Mouse (Mus musculus) myocyte (in vitro differentiated cells): ENCODE data around the gene Mpc1.

ENCODE experiments used
- CEBPB ChIP-seq: IDR thresholded peaks from 2 replicates; pipeline ENCODE4 v1.6.1; 2011; ENCODE audit warnings: mild to moderate bottlenecking, moderate library complexity; ENCODE audit not compliant: poor library complexity, insufficient read depth, severe bottlenecking
- MAX ChIP-seq: IDR thresholded peaks from one replicate; pipeline ENCODE4 v1.6.1; 2011; ENCODE audit warnings: low read depth, mild to moderate bottlenecking, control low read depth
- POLR2A ChIP-seq: IDR thresholded peaks from one replicate; pipeline ENCODE4 v1.6.1; 2011; ENCODE audit warnings: low read depth, mild to moderate bottlenecking, control low read depth, moderate library complexity; ENCODE audit not compliant: insufficient read length
- POLR2AphosphoS2 ChIP-seq: IDR thresholded peaks from one replicate; pipeline ENCODE4 v1.6.1; 2011; ENCODE audit warnings: low read depth, control low read depth; ENCODE audit not compliant: insufficient read length
- REST ChIP-seq: IDR thresholded peaks from one replicate; pipeline ENCODE4 v1.6.1; 2011; ENCODE audit warnings: mild to moderate bottlenecking, control low read depth, moderate library complexity; ENCODE audit not compliant: insufficient read depth, insufficient read length
- TCF12 ChIP-seq: IDR thresholded peaks from one replicate; pipeline ENCODE4 v1.6.1; 2011; ENCODE audit warnings: mild to moderate bottlenecking, control low read depth; ENCODE audit not compliant: poor library complexity, insufficient read depth, severe bottlenecking
- USF1 ChIP-seq: IDR thresholded peaks from one replicate; pipeline ENCODE4 v1.6.1; 2011; ENCODE audit warnings: low read depth, mild to moderate bottlenecking, control low read depth, moderate library complexity

DNA sequence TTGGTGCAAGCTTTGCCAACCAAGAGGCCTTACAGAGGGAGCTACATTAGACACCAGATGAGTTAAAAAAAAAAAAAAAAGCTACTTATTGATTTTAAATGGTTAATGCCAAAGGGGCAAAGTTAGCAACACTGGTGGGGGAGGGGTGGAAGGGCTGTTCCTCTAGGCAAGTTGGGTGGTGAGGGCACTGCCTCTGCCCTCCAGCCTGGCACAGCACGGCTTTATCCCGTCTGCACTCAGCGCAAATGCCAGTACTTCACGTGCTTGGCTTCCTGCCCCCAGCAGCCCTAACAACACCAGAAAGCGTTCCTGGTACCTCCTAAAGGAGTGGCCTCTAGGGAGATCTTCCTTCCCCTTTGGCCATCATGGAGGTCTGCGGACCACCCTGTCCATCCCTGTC lies 60.7 kb downstream of the Mpc1 start:
- TF ChIP-seq POLR2AphosphoS2 = no peak
- TF ChIP-seq REST = no peak
- no peak for TF ChIP-seq TCF12
- TF ChIP-seq MAX = no peak
- no peak for TF ChIP-seq CEBPB
- TF ChIP-seq USF1 = no peak
- TF ChIP-seq POLR2A = no peak
